Mouse (Mus musculus) cerebellum, adult 18-20 months (tissue): Measurements from ENCODE around the gene Immt.
A peak's percentile ranks its signal among the peaks of the same experiment; 100 is the strongest.
"Not testable (repeated sequence)": the region's sequence is repeated elsewhere in the genome, so short reads cannot be mapped to it uniquely, and the experiment has no call there.

ENCODE experiments used
- DNase-seq, 2 experiments: peaks; one replicate each; pipeline ENCODE4 v3.0.0; 2021

Immt gene

DNA sequence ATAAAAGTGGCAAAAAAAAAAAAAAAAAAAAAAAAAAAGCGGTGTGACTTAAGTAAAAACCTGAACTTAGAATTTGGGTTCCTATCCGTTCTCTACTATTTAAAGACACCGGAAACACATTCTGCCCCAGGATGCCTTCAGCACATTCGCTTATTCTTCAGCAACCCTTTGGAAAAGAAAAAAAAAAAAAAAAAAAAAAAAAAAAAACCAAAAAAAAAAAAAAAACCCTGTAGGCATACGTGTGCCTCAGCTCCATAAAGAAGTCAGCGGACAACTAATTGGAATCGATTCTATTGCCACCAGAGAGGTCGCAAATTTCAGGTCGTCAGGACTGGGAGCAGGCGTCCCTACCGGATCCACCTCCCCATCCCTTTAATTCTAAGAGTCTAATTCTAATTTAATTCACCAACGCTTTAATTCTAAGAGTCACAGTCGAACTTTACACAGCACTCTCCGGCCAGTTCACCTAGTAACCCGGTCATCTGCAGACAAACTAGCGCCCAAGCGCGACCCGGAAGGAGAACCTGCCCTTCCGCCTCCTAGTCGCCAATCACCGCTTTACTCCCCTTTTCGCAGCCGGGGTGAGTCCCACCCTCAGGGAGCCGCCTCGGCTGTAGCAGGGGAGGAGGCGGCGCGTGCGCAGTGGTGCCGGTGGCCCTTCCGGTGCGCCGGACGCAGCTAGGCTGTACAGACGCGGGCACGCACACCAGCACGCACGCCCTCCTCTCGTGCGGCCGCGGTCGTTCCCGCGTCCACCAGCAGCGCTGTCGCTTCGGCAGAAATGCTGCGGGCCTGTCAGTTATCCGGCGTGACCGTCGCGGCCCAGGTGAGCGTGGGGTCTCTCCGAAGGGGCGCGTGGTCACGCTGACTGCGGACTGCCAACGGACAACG lies at the start of gene Immt:
Immt (plus strand) TSS at position 642 of the 891 bp plus-strand sequence.
- DNase-seq = peak; percentile 98 to 99

DNA sequence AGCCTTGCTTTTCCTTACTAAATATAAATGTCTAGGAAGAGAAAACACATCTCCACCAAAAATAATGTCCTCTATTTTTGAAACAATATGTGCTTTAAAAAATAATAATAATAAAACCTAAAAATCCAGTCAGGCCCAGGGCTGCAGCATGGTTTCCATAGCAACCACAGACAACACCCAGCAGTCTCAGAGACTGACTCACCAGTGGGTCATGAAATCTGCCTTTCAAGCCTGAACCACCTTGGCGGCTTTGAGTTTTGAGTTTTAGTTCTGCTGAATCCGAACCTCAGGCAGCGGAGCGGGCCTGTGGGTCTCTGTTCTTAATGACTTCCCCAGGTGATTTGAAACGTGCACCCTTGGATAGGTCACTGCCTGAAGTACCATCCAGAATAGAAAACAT lies 48.0 kb upstream of the Immt start:
- DNase-seq = no peak

DNA sequence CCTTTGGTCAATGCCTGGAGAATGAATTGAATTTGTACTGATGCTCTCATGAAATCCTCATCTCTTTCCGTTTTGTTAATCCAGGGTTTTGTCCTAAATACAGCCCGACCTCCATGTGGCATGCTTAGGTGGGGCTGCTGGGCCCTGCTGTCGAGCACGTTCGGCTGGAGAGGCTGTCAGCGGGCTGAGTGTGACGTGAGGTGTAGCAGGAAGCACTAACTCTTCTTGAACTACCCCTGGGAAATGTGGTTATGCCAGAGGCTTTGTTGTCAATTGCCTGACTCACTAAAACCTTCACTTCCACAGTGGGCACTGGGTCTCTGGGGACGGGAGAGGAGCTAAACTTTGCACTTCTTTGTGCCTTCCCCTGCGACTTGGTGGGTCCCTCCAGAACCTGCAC lies 42.8 kb upstream of the Immt start:
- DNase-seq = no peak

DNA sequence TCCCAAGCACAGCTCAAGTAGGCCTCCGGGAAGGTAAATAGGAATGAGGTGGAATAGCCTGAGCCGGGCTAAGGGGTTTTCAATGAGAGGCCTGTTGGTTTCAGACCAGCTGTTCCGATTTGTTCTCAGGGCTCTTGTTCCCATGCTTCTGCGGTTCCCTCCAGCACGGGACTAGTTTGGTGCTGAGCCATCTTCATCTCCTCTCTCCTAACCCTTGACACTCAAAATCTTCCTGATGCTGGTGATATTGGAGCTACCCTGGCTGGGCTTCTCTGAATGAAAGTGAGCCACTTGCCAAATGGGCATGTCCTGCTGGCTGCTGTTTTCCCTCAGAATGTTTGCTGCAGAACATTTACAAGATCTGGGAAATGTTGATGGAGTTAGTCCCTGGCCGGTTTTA lies 39.4 kb upstream of the Immt start:
- DNase-seq = no peak

DNA sequence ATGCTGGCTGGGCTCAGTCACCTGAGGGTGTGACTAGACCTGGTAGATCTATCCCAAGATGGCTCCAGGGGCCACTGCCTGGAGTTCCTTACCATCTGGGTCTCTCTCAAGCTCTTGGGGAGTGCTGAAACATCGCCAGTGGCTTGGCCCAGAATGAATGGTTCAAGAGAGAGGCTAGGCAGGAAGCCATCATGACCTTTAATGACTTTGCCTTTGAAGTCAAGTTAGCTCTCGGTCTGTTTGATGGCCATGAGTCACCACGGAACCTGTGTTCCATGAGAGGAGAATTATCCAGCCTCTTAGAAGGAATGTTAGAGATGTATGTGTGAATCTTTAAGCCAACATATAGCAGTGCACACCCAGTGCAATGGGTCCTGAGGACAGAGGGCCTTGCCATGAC lies 31.7 kb upstream of the Immt start:
- DNase-seq = no peak

DNA sequence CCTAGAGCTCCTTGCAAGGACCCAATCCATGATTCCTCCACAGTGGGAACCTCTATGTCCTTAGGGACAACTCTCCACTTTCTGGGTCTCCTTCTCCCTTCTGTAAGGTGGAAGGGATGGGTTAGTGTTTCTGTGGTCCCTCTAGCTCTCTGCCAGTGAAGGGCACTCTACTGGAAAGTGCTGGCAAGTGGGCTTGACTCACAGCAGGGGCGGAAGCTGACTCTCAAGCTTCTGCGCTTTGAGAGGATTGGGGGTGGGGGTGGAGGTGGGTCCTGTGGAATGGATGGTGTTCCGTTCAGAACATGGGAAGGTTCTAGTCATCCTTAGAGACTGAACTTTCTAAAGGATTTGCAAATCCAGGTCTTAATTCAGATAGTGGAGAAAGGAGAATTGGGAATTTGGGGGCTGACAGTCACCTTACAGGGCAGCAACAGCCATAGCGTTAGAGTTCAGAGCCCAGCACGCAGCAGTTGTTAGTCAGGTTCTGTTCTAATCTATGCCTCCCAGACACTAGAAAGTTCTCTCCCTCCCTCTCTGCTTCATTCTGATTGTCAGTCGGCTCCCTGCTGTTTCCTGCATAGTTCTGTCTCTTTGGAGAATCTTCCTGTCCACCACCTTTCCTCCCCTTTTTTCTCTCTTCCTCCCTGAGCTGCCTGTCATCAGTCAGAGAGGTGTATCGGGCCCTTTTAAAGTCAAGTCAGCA lies 30.0 kb upstream of the Immt start:
- DNase-seq = no peak

DNA sequence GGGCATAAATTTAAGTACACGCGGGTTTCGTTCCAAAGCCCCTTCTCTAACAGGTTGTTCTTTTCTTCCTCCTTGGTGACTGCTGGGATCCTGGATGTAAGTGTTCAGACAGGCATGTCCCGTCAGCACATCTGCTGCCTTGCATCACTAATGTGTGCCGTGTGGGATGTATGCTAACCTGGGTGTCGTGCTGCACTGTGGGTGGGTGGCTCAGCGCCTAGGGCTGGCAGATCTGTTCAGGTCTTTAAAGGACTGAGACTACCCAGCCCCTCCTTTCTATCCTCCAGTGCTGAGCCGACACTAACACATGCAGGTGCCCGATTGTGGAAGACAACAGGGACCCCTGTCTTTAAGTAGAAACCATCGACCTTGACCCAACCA lies 29.4 kb upstream of the Immt start:
- no peak for DNase-seq

DNA sequence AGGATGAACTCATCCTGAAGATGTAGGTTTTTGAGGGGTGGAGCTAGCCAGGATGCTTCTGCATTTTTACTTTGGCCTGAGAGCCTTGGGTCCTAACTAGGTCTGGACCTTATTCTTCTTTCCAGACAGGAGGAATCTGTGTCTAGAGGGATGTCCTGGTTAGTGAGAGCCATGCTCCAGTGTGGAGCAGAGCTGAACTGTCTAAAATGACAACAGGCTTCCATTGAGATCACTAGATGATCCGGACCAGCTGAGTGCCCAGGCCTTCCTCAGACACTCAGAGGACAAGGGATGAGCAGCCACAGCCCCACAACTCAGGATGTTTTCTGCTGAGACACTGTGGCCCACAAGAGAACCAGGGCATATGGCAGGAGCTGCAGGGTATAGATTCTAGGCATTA lies 27.5 kb upstream of the Immt start:
- DNase-seq = peak in 1 of 2 experiments; percentile 16

DNA sequence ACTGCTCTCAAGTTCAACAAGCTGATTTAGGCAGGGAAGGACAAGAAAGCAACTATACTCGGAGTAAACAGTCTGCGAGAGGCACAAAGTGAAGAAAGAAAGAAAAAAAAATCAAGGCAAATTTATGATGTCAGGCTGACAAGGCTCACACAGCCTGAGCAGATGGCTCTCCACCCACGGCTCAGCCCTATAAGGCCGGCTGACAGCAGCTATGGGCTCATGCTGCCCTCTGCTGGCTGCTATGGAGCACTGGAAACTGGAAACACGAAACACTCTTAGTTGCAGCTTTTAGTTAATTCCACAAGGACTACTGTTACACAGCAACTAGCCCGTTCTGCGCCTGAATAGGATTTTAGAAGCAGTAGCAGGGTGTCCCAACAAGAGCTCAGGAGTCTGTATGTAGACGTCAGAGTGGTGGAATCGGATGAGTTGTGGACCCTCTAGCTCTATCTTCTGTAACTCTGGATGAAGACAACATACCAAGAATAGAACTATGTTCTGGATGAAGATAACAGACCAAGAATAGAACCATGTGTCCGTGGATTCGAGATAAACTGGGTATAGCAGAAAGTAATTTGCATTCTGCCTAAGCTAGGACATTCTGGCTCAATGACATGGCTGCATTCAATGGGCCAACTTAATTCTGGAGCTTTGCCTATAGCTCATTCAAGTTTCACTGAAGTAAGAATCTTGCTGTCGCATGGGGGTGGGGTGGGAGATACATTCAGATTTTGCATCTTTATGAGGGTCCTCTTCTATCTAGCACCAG lies 26.9 kb upstream of the Immt start:
- peak; percentile 76 to 86 for DNase-seq

DNA sequence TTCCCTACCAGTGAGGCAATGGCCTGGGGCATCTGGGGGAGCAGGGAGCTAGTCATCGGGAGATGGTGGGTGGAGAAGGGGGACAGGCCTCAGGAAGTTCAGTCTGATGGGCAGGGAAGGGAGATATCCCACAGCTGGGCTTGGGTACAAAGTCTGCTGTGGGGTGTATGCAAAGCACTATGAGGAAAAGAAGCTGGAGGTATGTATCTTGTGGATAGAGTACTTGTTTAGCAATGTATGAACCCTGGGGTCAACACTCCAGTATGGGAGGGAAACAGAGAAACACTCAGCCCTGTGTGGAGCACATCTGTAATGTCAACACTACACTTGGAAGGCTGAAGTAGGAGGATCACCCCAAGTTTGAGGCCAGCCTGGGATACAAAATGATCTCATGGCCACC lies 24.4 kb upstream of the Immt start:
- DNase-seq = no peak

DNA sequence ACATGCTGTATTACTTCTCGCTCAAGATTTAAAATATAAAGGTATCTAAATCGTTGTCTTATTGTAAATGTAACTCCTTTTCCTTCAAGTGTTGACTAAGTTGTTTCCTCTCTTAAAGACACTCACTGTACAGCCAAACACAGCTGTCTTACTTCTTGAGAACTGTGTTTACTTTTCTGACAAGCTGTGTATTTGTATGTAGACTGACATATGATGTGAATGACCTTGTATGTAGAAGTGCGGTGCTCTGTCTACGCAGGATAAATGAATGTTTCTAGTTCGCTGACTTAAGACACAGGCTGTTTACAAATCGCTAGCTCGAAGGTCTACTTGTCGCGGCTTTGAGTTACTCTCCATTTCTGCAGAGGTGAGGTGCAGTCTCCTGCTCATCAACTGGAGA lies 21.2 kb upstream of the Immt start:
- DNase-seq = no peak

DNA sequence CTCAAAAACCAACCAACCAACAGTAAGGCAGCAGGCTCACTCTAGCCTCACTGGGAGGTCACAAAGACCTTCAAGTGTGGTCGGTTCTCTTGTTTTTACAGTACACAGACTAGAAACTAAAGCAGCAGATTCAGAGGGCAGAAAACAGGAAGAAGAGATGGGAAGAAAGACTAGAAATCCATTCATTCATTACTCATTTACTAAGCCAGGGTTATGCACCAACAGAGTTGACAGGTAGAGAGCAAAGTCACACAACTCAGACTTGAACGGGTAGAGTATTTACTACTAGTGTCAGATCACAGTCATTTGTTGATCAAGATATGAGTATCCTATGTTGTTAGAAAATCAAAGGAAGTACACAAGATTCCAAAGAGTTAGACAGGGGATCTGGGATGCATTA lies 18.3 kb upstream of the Immt start:
- no peak for DNase-seq

DNA sequence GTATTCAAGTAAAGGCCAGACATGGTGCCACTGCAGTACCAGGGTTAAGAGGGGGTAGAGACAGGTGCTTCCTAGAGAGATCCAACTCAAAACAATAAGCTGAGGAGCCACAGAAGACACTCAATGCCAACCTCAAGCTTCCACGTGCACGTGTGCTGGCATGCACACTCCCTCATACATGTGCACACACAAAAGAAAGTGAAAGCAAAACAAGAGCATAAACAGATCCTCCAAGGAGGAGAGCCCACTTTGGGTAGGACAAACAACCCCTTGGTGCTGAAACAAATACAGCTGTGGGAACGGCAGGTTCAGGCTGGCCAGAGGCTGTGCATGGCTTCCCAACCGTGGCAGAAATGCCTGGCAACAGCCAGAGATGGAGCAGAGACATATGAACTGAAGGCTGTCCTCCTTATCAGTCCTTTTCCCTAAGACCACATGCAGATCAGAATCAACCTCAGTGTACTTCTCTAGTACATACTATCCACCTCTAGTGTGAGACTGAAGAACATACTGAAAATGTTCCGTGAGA lies 11.3 kb upstream of the Immt start:
- DNase-seq = no peak

DNA sequence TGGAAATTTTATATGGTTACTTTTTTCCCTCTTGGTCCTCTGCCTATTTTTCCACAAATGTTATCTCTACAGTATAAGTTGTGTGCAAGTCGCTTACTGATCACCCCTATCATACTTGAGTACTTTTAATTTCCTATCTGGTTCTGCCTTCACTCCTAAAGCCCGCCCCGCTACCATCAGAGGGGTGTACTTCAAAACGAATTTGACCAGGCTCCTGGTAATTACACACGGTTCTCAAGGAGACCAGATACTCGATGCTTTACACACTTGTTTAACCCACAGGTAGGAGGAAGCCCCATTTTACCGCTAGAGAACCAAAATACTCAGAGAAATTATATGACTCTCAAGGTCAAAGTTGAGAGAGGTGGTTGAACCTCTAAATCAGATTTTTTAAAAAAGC lies 8.0 kb upstream of the Immt start:
- no peak for DNase-seq

DNA sequence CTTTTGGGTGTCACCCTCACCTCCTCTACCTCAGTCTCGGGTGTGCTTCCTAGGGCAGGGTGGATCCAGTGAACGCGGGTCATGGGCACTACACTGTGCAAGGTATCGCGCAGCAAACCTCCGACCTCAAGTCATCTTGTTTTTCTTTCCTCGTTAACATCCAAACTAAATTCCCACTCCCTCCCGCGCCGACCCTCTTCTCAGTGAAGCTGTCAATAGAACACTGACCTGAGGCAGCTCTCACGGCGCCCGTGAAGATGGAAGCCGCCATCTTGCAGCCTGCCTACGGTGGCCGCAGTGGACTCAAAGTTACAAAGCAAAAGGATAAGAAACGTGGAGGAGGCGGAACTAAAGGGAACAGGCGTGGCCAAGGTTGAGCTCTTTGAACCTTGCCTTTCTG lies 7.6 kb upstream of the Immt start:
- peak; percentile 87 to 93 for DNase-seq

DNA sequence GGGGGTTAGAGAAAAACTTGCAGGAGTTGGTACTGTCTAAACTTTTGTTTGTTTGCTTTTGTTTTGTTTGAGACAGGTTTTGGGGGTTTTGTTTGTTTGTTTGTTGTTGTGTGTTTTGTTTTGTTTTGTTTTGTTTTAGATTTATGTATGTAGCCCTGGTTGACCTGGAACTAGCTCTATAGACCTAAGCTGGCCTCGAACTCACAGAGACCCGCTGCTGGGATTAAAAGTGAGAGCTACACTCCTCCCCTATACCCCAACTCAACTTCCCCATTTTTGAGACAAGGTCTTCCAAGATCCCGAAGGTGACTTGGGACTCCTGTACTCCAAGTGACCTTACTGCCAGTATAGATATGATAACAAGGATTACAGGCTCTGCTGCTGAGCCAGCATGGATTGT lies 7.2 kb upstream of the Immt start:
- no peak for DNase-seq

DNA sequence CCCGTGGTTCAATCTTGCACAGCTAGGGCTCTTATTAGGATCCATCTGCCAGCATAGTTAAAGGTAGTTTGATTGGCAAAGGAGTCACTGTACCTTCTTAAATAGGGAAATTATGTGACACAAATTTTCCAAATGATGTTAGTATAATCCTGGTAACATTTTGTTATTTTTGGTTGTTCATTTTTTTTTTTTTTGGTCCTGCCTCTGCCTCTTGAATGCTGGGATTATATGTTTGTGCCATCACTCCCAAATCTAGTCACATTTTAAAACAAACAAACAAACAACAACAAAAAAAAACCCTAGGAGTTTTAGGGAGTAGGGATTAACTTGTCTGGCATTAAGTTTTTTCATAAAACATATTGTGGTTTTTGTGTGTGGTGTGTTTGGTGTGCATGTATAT lies 4.3 kb upstream of the Immt start, which contains the start of gene Mrpl35:
Mrpl35 (minus strand) TSS at position 101 of the 400 bp plus-strand sequence.
- no peak for DNase-seq

DNA sequence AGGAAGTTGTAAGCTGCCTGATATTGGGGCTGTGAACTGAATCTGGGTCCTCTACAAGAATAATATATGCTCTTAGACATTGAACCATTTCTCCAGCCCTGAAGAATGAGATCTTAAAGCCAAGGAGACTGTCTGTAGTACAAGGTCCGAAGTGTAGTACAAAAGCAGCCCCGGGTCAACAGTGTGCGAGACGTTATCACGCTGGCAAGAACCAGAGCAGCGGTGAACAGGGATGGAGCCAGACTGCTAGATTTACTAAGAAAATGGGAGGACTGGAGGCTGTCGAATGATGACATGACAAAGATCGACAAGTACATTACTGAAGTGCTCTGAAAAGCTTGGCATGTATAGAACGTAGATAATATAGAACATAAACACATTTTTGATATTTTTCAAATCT lies 1.4 kb upstream of the Immt start:
- no peak for DNase-seq

DNA sequence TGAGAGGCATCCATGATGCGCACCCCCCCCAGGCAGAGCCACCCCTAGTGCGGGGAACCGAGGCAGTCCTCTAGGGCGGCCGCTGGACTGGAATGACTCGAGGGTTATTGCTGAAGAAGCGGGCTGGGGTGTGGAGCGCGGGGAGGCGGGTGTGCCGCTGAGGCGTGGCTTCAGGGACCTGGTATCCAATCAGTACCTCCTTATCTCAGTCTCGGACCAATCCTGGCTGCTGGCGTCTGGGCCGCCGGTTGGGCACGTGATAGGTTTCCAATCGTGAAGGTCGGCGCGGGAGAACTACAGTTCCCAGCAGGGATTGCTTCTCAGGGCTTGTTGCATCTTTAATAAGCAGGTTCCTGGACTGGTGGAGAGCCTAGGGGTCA lies 440 bp downstream of the Immt start:
- peak; percentile 93 to 98 for DNase-seq

DNA sequence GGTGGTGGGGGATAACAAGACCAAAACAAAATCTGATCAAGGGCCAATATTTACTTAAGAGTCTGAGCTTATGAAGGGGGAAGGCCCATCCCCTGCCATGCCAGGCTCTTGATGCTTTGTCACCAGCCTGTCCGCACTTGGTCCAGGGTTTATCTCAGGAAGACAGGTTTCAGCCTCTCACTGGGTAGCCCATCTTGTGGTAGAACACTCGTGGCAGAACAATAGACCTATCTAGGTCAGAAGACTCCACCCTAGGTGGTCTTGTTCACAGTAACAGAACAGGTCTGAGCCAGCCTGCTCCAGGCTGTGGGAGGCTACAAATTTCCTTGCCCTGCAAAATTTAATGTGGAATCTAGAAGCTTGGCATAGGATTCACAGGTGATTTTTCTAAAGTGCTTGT lies 5.7 kb downstream of the Immt start:
- peak; percentile 15 to 16 for DNase-seq

DNA sequence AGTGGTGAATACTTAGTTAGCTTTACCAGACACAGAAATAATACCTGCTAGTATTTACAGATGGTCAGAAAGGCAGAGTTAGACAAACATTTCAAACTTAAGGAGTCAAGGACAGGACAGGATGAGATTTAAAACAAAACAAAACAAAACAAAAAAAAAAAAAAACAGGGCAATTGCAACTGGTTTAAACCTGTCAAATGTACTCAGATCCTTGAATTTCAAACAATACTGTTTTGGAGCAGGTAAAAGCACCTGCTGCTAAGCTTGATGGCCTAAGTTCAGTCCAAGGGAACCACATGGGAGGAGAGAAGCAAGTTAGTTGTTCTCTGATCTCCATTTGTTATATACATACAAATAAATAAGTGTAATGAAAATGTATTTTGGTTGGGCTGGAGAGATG lies 8.7 kb downstream of the Immt start:
- no peak for DNase-seq

DNA sequence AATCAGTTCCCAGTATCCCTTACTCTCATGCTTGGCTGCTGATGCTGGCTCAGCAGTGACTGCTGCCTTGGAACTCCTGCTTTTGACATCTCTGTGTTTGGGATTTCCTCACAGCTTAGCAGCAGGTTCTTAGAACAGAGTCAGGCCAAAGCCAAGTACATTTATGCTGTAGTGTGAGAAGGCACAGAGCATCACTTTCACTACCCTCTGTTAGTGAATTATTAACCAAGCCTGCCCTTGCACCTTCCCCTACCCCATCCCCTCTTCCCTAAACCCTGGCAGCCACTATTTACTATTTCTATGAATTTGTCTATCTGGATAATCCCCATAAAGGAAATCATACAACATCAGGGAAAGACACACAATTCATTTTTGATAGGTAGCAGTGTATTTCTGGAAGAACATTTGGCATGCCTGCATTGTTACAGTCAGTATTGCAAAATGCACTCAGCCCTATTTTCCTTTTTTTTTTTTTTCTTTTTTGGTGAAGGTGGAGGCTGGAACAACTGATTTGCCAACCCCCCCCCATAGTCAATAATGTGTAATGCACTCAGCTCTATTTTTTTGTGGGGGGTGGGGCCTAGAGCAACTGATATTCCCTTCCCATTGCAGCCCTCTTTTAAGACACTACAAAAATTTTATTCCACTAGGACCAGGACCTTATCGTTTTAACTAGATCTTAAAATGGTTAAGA lies 9.6 kb downstream of the Immt start:
- DNase-seq = no peak

DNA sequence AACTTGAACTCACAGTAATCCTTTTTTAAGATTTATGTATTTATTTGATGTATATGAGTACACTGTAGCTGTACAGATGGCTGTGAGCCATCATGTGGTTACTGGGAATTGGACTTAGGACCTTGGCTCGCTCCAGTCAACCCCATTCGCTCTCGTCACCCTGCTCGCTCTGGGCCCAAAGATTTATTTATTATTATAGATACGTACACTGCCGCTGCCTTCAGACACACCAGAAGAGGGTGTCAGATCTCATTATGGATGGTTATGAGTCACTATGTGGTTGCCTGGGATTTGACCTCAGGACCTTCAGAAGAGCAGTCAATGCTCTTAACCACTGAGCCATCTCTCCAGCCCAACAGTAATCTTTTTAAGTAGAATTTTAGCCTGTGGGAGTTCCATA lies 15.8 kb downstream of the Immt start:
- DNase-seq = not testable (repeated sequence)
